Comparison of ENCODE assay signal across 8 mouse cellular contexts in genomic region chr2:35336388-35337280, GRCm38 (mm10). TPM values are rescaled to one million over a fixed set of nuclear protein-coding genes. Genes with fewer than 3 reads are reported as not detected.
DNase-seq lines count a peak whose midpoint lies in the region; ATAC-seq lines count a peak whose summit lies in the region.

TSS of gene Stom (minus strand) at chr2:35336976.

- H3K4me3 ChIP-seq in heart, embryonic 10.5 days = peak within 1 kb of the TSS; percentile 77
- H3K4me3 ChIP-seq in kidney, embryonic 15.5 days (replicated peaks) = peak within 1 kb of the TSS; percentile 57

- no peaks in the 10 kb centered on the region; the same call in 1 of the 2 replicates for H3K27me3 ChIP-seq in heart, embryonic 10.5 days (ENCODE audit: insufficient read depth, poor library complexity, severe bottlenecking)
- H3K27me3 ChIP-seq in kidney, embryonic 15.5 days = no peaks in the 10 kb centered on the region

- H3K4me2 ChIP-seq in kidney, embryonic 15.5 days = peak within 1 kb of the TSS; percentile 93

- H3K9me3 ChIP-seq in heart, embryonic 10.5 days = no peaks in the 10 kb centered on the region
- H3K9me3 ChIP-seq in kidney, embryonic 15.5 days (replicated peaks) = no peaks in the 10 kb centered on the region

- WGBS in heart, embryonic 10.5 days = under 1% methylated on average over 45 of the region's 45 CpGs
- WGBS in kidney, embryonic 15.5 days = 0% methylated on average over 45 of the region's 45 CpGs

- peaks cover 20% of the 10 kb centered on the region for H3K4me1 ChIP-seq in heart, embryonic 10.5 days
- peaks cover 21% of the 10 kb centered on the region for H3K4me1 ChIP-seq in kidney, embryonic 15.5 days

- no peaks in the 10 kb centered on the region for H3K36me3 ChIP-seq in heart, embryonic 10.5 days
- H3K36me3 ChIP-seq in kidney, embryonic 15.5 days = no peaks in the 10 kb centered on the region

- ATAC-seq in erythroblast, adult 5-6 weeks (replicated peaks; ENCODE audit: low FRiP score, poor library complexity, severe bottlenecking) = peak; percentile 83
- peak; percentile 98 for ATAC-seq in kidney, embryonic 15.5 days (replicated peaks; ENCODE audit: low FRiP score)
- ATAC-seq in monocyte, adult 5-6 weeks (replicated peaks; ENCODE audit: insufficient number of reproducible peaks, low FRiP score, low TSS enrichment, poor library complexity, severe bottlenecking) = peak; percentile 98

- peak within 1 kb of the TSS; percentile 93 for H3K27ac ChIP-seq in heart, embryonic 10.5 days
- peak within 1 kb of the TSS; percentile 82 for H3K27ac ChIP-seq in kidney, embryonic 15.5 days

- H3K9ac ChIP-seq in kidney, embryonic 15.5 days = peak within 1 kb of the TSS; percentile 52

- peak; percentile 100 for DNase-seq in B cell, adult 2 months
- peak; percentile 98 for DNase-seq in brain, adult 2 months (ENCODE audit: low read depth, low spot score)
- DNase-seq in heart, embryonic 10.5 days (ENCODE audit: low spot score) = peak; percentile 100
- DNase-seq in liver = peak; percentile 100
- peak; percentile 100 for DNase-seq in spleen, postnatal 4 days (ENCODE audit: low spot score in 2 of 2)

RNA-seq across cellular contexts. Expression of gene Stom, which starts in this region (rescaled TPM):
- total RNA-seq in erythroblast, adult 5-6 weeks (2015; ENCODE audit: low replicate concordance) = 374 and 432 TPM in 2 replicates
- 642 and 716 TPM in 2 replicates for total RNA-seq in erythroblast, adult 5-6 weeks (2017; ENCODE audit: low replicate concordance)
- 32.9 and 34.0 TPM in 2 replicates for polyA plus RNA-seq in heart, embryonic 10.5 days (2016; fragmentation: Nextera tagmentation; extraction: Ambion mirVana)
- polyA plus RNA-seq in kidney, embryonic 15.5 days (2015; fragmentation: Nextera tagmentation; extraction: Ambion mirVana) = 31.6 and 34.1 TPM in 2 replicates
- 53.6 to 72.6 TPM (median 70.6 TPM) in 3 replicates for total RNA-seq in monocyte, adult 5-6 weeks (2017)

Comparison
In these comparisons a context has a peak if more than half of its experiments do, and no peak if none do; other contexts are left out.
1. Peak in every context shown above with its lines: DNase-seq, ATAC-seq, H3K4me3 ChIP-seq and H3K27ac ChIP-seq.